Mouse (Mus musculus): ENCODE results near the gene Prss30. TPM values are rescaled to one million over a fixed set of nuclear protein-coding genes. Genes with fewer than 3 reads are reported as not detected.

Gene Prss30
- polyA plus RNA-seq (2014; fragmentation: Nextera tagmentation; extraction: Ambion mirVana) = 0.31 TPM in 1 of 2 replicates, not detected in the other

GRCm38 (mm10) chr17:23980297-23980909 lies at the start of gene Prss30:
Prss30 (minus strand) TSS chr17:23980566.
- H3K36me3 ChIP-seq (ENCODE audit: control insufficient read depth, insufficient read depth, low read length) = no peaks in the 10 kb centered on the region
- no peak within 1 kb of the TSS for H3K4me2 ChIP-seq (ENCODE audit: low read depth, low read length)
- H3K4me3 ChIP-seq (ENCODE audit: low read depth, low read length) = no peak within 1 kb of the TSS
- ATAC-seq (ENCODE audit: low read depth) = no peak
- no peaks in the 10 kb centered on the region for H3K4me1 ChIP-seq (ENCODE audit: control insufficient read depth, insufficient read depth, low read length)
- WGBS = 85% methylated on average over 10 of the region's 10 CpGs
- H3K27me3 ChIP-seq (ENCODE audit: control insufficient read depth, insufficient read depth, low read length) = no peaks in the 10 kb centered on the region
- H3K9me3 ChIP-seq (ENCODE audit: control insufficient read depth, low read length) = no peaks in the 10 kb centered on the region
- no peak within 1 kb of the TSS for H3K9ac ChIP-seq (replicated peaks; ENCODE audit: low read depth, low read length)
- no peak within 1 kb of the TSS for H3K27ac ChIP-seq (ENCODE audit: low read depth, low read length)

GRCm38 (mm10) chr17:24029477-24029876 lies 49.1 kb upstream of the Prss30 start:
- no peaks in the 10 kb centered on the region for H3K27me3 ChIP-seq (ENCODE audit: control insufficient read depth, insufficient read depth, low read length)
- H3K4me3 ChIP-seq (ENCODE audit: low read depth, low read length) = no peak overlapping the region
- no peaks in the 10 kb centered on the region for H3K4me1 ChIP-seq (ENCODE audit: control insufficient read depth, insufficient read depth, low read length)
- H3K27ac ChIP-seq (ENCODE audit: low read depth, low read length) = no peak overlapping the region
- ATAC-seq (ENCODE audit: low read depth) = no peak
- no peaks in the 10 kb centered on the region for H3K36me3 ChIP-seq (ENCODE audit: control insufficient read depth, insufficient read depth, low read length)
- no peak overlapping the region for H3K9ac ChIP-seq (replicated peaks; ENCODE audit: low read depth, low read length)
- H3K9me3 ChIP-seq (ENCODE audit: control insufficient read depth, low read length) = no peaks in the 10 kb centered on the region
- no peak overlapping the region for H3K4me2 ChIP-seq (ENCODE audit: low read depth, low read length)
- WGBS = 88% methylated on average over 7 of the region's 7 CpGs

GRCm38 (mm10) chr17:24021375-24022199 lies 41.2 kb upstream of the Prss30 start:
- H3K27ac ChIP-seq (ENCODE audit: low read depth, low read length) = no peak overlapping the region
- H3K9ac ChIP-seq (replicated peaks; ENCODE audit: low read depth, low read length) = no peak overlapping the region
- H3K27me3 ChIP-seq (ENCODE audit: control insufficient read depth, insufficient read depth, low read length) = no peaks in the 10 kb centered on the region
- no peak overlapping the region for H3K4me3 ChIP-seq (ENCODE audit: low read depth, low read length)
- H3K36me3 ChIP-seq (ENCODE audit: control insufficient read depth, insufficient read depth, low read length) = no peaks in the 10 kb centered on the region
- no peaks in the 10 kb centered on the region for H3K4me1 ChIP-seq (ENCODE audit: control insufficient read depth, insufficient read depth, low read length)
- ATAC-seq (ENCODE audit: low read depth) = no peak
- 82% methylated on average over 5 of the region's 5 CpGs for WGBS
- no peak overlapping the region for H3K4me2 ChIP-seq (ENCODE audit: low read depth, low read length)
- no peaks in the 10 kb centered on the region for H3K9me3 ChIP-seq (ENCODE audit: control insufficient read depth, low read length)

GRCm38 (mm10) chr17:24020696-24021095 lies 40.3 kb upstream of the Prss30 start:
- H3K27me3 ChIP-seq (ENCODE audit: control insufficient read depth, insufficient read depth, low read length) = no peaks in the 10 kb centered on the region
- no peak for ATAC-seq (ENCODE audit: low read depth)
- H3K27ac ChIP-seq (ENCODE audit: low read depth, low read length) = no peak overlapping the region

GRCm38 (mm10) chr17:24015727-24016126 lies 35.4 kb upstream of the Prss30 start:
- no peaks in the 10 kb centered on the region for H3K36me3 ChIP-seq (ENCODE audit: control insufficient read depth, insufficient read depth, low read length)
- H3K27ac ChIP-seq (ENCODE audit: low read depth, low read length) = no peak overlapping the region
- ATAC-seq (ENCODE audit: low read depth) = no peak
- no peaks in the 10 kb centered on the region for H3K9me3 ChIP-seq (ENCODE audit: control insufficient read depth, low read length)
- H3K4me1 ChIP-seq (ENCODE audit: control insufficient read depth, insufficient read depth, low read length) = no peaks in the 10 kb centered on the region
- H3K4me2 ChIP-seq (ENCODE audit: low read depth, low read length) = no peak overlapping the region
- no peak overlapping the region for H3K4me3 ChIP-seq (ENCODE audit: low read depth, low read length)
- WGBS = 26% methylated on average over 14 of the region's 14 CpGs
- H3K9ac ChIP-seq (replicated peaks; ENCODE audit: low read depth, low read length) = no peak overlapping the region
- H3K27me3 ChIP-seq (ENCODE audit: control insufficient read depth, insufficient read depth, low read length) = no peaks in the 10 kb centered on the region

More at GRCm38 (mm10) chr17:24020696-24021095, 40.3 kb upstream of the Prss30 start:
- no peak overlapping the region for H3K4me2 ChIP-seq (ENCODE audit: low read depth, low read length)
- no peaks in the 10 kb centered on the region for H3K36me3 ChIP-seq (ENCODE audit: control insufficient read depth, insufficient read depth, low read length)
- no peak overlapping the region for H3K9ac ChIP-seq (replicated peaks; ENCODE audit: low read depth, low read length)
- H3K9me3 ChIP-seq (ENCODE audit: control insufficient read depth, low read length) = no peaks in the 10 kb centered on the region
- no peaks in the 10 kb centered on the region for H3K4me1 ChIP-seq (ENCODE audit: control insufficient read depth, insufficient read depth, low read length)
- H3K4me3 ChIP-seq (ENCODE audit: low read depth, low read length) = no peak overlapping the region
- WGBS = 87% methylated on average over 6 of the region's 6 CpGs

GRCm38 (mm10) chr17:24014433-24014965 lies 34.1 kb upstream of the Prss30 start:
- H3K9ac ChIP-seq (replicated peaks; ENCODE audit: low read depth, low read length) = no peak overlapping the region
- no peak overlapping the region for H3K4me3 ChIP-seq (ENCODE audit: low read depth, low read length)
- H3K27ac ChIP-seq (ENCODE audit: low read depth, low read length) = no peak overlapping the region
- no peaks in the 10 kb centered on the region for H3K36me3 ChIP-seq (ENCODE audit: control insufficient read depth, insufficient read depth, low read length)
- no peaks in the 10 kb centered on the region for H3K27me3 ChIP-seq (ENCODE audit: control insufficient read depth, insufficient read depth, low read length)
- no peak overlapping the region for H3K4me2 ChIP-seq (ENCODE audit: low read depth, low read length)
- no peak for ATAC-seq (ENCODE audit: low read depth)
- H3K4me1 ChIP-seq (ENCODE audit: control insufficient read depth, insufficient read depth, low read length) = no peaks in the 10 kb centered on the region
- 86% methylated on average over 5 of the region's 5 CpGs for WGBS
- no peaks in the 10 kb centered on the region for H3K9me3 ChIP-seq (ENCODE audit: control insufficient read depth, low read length)

- WGBS = 74% methylated on average over 2 of the region's 2 CpGs
- Histone ChIP-seq H3K9ac (replicated peaks; ENCODE audit: low read depth, low read length) (no peak overlapping the region), H3K36me3 (ENCODE audit: control insufficient read depth, insufficient read depth, low read length) (no peaks in the 10 kb centered on the region), H3K27me3 (ENCODE audit: control insufficient read depth, insufficient read depth, low read length) (no peaks in the 10 kb centered on the region), H3K4me3 (ENCODE audit: low read depth, low read length) (no peak overlapping the region), H3K4me2 (ENCODE audit: low read depth, low read length) (no peak overlapping the region), H3K4me1 (ENCODE audit: control insufficient read depth, insufficient read depth, low read length) (no peaks in the 10 kb centered on the region), H3K27ac (ENCODE audit: low read depth, low read length) (no peak overlapping the region), H3K9me3 (ENCODE audit: control insufficient read depth, low read length) (no peaks in the 10 kb centered on the region)
- no peak for ATAC-seq (ENCODE audit: low read depth)
Observed at GRCm38 (mm10) chr17:24012921-24013320, 32.6 kb upstream of the Prss30 start.

- 34% methylated on average over 5 of the region's 5 CpGs for WGBS
- H3K4me1 ChIP-seq (ENCODE audit: control insufficient read depth, insufficient read depth, low read length) = no peaks in the 10 kb centered on the region
- H3K27me3 ChIP-seq (ENCODE audit: control insufficient read depth, insufficient read depth, low read length) = no peaks in the 10 kb centered on the region
- no peaks in the 10 kb centered on the region for H3K36me3 ChIP-seq (ENCODE audit: control insufficient read depth, insufficient read depth, low read length)
- H3K9ac ChIP-seq (replicated peaks; ENCODE audit: low read depth, low read length) = no peak overlapping the region
- ATAC-seq (ENCODE audit: low read depth) = no peak
- no peaks in the 10 kb centered on the region for H3K9me3 ChIP-seq (ENCODE audit: control insufficient read depth, low read length)
- H3K4me3 ChIP-seq (ENCODE audit: low read depth, low read length) = no peak overlapping the region
- no peak overlapping the region for H3K27ac ChIP-seq (ENCODE audit: low read depth, low read length)
- no peak overlapping the region for H3K4me2 ChIP-seq (ENCODE audit: low read depth, low read length)
Observed at GRCm38 (mm10) chr17:24009617-24010016, 29.3 kb upstream of the Prss30 start.

- Histone ChIP-seq H3K4me1 (ENCODE audit: control insufficient read depth, insufficient read depth, low read length) (no peaks in the 10 kb centered on the region), H3K36me3 (ENCODE audit: control insufficient read depth, insufficient read depth, low read length) (no peaks in the 10 kb centered on the region), H3K4me3 (ENCODE audit: low read depth, low read length) (no peak overlapping the region), H3K9me3 (ENCODE audit: control insufficient read depth, low read length) (no peaks in the 10 kb centered on the region), H3K27ac (ENCODE audit: low read depth, low read length) (no peak overlapping the region), H3K27me3 (ENCODE audit: control insufficient read depth, insufficient read depth, low read length) (no peaks in the 10 kb centered on the region), H3K9ac (replicated peaks; ENCODE audit: low read depth, low read length) (no peak overlapping the region), H3K4me2 (ENCODE audit: low read depth, low read length) (no peak overlapping the region)
- 85% methylated on average over 4 of the region's 4 CpGs for WGBS
- ATAC-seq (ENCODE audit: low read depth) = no peak
Observed at GRCm38 (mm10) chr17:24008105-24008504, 27.7 kb upstream of the Prss30 start.

Measured in neural tube, embryonic 14.5 days (tissue).